Mouse (Mus musculus) skeletal muscle tissue, adult 2 months (tissue): ENCODE results near the gene Ttc21b.
"Not testable (repeated sequence)": the region's sequence is repeated elsewhere in the genome, so short reads cannot be mapped to it uniquely, and the experiment has no call there.

ENCODE experiments used
- DNase-seq: peaks from one replicate; pipeline ENCODE4 v3.0.0-alpha.2; 2012; ENCODE audit warnings: low read depth, low spot score

Ttc21b gene

GRCm38 (mm10) chr2:66256220-66257131, at the start of gene Ttc21b:
Gene Ttc21b (minus strand): TSS chr2:66256617.
- peak; percentile 79 for DNase-seq

- no peak for DNase-seq
Measured at GRCm38 (mm10) chr2:66272551-66272950, 16.1 kb upstream of the Ttc21b start.

DNA sequence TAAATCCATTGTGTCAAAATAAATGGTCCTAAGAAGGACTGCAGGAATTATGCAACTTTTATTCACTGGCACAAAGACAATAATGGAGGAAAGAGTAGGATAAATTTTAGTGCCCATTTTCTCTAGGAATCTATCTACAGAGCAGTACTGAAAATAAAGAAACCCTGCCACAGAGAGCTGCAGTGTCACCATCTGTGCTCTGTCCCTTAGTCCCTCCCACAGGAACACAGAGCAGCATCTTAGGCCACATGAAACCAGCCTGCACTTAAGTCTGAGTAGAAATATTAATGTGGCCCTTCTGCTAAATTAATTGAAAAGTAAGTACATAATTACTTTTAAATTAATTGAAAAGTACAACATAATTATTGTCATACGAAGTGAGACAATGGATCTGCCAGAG, 12.4 kb downstream of the Ttc21b start:
- DNase-seq: no peak

DNA sequence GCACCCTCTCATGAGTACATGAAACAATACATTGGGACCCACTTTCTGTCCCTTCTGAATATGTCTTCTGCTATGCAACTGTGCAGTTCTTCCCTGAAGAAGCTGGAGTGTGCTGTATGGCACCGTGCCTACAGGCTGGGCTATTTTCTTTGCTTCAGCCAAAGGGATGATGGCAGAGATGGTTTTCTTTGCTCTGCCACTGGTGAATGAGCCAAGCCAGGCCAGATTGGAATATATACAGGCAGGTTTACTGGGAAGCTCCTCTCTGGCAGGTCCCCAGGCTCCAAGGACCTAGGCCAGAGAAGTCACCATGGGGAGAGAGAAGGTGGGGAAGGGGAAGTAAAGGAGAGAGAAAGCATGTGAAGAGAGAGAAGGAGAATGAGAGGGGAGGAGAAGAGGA, 16.1 kb downstream of the Ttc21b start:
- no peak for DNase-seq

DNA sequence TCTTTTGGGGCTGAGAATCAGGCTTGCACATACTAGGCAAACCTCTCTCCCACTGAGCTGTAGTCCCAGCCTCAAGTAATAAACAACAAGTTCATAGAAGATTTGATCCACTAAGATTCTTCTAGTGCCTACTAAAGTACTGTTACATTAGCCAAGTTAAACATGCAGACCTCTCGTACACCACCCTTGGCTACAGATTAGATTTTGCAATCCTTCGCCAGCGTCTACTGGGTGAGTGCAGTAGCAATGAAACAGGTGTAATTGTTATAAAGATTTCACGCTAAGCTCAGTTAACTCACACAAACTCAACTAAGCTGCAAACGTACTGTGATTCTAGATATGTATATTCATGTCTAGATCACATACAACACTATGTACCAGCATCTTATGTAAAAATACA, 17.5 kb downstream of the Ttc21b start:
- DNase-seq: no peak

- DNase-seq: no peak
Measured at GRCm38 (mm10) chr2:66220954-66221353, 35.5 kb downstream of the Ttc21b start.

DNA sequence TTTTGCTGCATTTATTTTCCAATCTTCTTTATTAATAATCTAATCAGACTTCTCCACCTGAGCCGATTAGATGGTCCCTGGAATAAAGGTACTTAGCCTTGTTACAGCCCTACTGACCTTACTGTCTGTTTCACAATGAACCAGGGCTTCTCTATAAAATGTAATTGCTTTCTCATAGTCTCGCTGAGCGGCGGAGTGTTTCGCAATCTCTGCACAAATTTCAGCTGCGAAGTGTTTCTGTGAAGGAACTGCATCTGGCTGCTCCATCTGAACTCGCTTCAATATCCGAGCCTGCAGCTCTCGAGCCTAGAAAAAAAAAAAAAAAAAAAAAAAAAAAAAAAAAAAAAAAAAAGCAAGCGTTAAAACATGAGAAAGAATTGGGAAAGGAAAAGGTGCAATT, 46.5 kb downstream of the Ttc21b start:
- no peak for DNase-seq

DNA sequence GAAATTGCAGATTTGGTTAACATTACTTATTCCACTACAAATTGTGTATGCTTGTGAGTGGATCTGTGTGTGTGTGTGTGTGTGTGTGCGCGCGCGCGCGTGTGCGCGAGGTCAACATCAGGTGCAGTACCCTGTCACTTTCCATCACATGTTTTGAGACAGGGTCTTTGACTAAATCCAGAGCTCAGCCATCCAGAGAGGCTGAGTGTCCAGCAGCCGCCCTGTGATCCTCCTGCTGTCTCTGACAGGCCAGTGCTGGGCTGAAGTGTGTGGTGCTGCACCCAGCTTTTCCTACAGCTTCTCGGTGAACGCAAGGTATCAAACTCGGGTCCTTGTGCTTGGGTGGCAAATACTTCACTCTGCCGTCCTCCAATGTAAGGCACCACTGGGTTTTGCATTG, 47.1 kb downstream of the Ttc21b start:
- DNase-seq: no peak

- DNase-seq: no peak
Measured at GRCm38 (mm10) chr2:66206796-66207195, 49.6 kb downstream of the Ttc21b start.

DNA sequence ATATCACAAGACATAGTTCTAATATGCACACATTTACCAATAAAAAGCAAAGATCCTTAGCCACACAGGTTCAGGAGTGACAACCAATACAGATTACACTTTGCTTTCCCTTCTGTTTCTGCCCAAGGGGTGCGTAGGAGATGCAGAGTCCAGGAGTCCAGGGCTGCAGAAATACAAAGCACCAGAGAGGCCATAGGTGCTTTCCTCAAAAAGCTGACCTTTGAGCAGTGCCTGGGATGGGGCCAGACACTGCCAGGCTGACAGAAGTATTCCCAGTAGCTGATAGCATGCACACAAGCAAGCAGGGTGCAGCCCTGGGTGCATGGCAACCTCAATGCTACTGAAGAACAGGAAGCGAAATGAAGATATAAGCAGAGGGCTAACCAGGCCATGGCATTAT, 52.2 kb downstream of the Ttc21b start:
- DNase-seq: no peak

DNA sequence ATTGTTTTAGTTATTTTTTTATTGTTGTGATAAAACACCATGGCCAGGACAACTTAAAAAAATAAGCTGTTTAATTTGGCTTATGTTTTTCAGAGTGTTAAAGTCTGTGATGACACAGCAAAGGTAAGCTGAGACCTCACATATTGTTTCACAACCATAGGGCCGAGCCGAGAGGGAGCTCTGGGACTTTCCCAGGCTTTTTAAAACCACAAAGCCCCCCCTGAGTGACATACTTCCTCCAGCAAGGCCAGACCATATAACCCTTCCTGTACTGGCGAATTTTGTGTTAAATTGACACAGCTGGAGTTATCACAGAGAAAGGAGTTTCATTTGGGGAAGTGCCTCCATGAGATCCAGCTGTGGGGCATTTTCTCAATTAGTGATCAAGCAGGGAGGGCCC, 56.2 kb downstream of the Ttc21b start:
- no peak for DNase-seq

DNA sequence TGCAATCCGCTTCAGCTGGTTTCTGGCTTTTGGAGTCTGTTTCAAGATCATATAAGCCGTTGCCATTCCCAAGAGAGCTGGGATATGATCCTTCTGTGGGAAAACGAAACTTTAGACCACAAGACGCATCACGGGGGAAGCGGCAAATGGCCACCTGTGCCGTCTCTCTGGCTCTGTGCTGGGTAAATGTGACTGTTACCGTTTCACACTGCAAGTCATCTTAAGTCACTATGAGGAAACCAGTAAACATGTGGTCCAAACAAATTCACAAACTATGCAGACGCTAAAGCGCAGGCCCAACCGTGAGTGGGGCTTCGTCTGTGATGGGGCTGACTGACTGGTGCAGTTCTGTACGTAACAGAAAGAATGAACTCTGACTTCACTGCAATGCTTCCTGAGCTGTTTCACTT, 64.7 kb downstream of the Ttc21b start:
- DNase-seq: peak; percentile 24

GRCm38 (mm10) chr2:66190157-66190556, 66.3 kb downstream of the Ttc21b start:
- DNase-seq: no peak

DNA sequence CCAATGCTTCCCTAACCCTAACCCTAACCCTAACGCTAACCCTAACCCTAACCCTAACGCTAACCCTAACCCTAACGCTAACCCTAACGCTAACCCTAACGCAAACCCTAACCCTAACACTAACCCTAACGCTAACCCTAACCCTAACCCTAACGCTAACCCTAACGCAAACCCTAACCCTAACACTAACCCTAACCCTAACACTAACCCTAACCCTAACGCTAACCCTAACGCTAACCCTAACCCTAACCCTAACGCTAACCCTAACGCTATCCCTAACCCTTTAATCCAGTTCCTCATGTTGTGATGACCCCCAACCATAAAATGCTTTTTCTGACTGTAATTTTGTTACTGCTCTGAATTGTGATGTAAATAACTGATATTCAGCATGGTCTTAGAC, 67.2 kb downstream of the Ttc21b start:
- DNase-seq: not testable (repeated sequence)

DNA sequence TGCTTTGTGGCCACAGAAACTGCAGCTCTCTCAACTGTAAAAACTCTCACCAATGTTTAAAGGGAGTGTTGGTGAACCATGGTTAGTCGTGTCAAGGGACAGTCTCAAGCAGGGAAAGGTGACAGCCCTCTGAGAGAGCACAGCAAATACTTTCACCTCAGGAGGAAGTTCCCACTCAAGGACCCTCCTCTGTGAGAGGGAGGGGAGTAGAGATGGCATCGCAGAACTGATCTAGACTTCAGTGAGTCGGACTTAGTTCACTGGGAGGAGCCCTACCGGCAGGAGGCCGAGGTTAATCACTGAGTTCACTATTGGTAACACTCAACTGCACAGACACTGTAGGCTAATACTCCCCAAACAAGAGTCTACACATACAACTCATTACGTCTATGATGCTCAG, 68.9 kb downstream of the Ttc21b start:
- DNase-seq: no peak

- no peak for DNase-seq
Measured at GRCm38 (mm10) chr2:66184431-66185164, 71.8 kb downstream of the Ttc21b start.

- DNase-seq: peak; percentile 30
Measured at GRCm38 (mm10) chr2:66180293-66180692, 76.1 kb downstream of the Ttc21b start.

- peak; percentile 8 for DNase-seq
Measured at GRCm38 (mm10) chr2:66179782-66180181, 76.6 kb downstream of the Ttc21b start.

DNA sequence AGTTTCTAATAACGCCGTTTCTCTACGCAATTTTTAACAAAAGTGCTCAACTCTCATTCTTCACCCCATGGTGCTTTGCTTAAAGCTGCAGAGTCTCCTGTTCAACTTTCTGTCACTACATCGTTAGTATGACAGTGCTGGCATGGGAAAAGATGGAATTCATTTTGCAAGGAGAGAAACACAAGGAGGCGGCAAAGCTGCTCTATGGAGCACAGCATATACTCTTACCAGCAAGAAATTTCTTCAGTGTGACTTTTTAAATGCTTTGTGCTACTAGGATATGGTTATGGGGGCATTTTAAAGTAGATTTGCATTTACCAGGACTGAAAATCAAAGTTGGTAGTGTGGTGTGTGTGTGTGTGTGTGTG, 77.6 kb downstream of the Ttc21b start:
- DNase-seq: no peak

DNA sequence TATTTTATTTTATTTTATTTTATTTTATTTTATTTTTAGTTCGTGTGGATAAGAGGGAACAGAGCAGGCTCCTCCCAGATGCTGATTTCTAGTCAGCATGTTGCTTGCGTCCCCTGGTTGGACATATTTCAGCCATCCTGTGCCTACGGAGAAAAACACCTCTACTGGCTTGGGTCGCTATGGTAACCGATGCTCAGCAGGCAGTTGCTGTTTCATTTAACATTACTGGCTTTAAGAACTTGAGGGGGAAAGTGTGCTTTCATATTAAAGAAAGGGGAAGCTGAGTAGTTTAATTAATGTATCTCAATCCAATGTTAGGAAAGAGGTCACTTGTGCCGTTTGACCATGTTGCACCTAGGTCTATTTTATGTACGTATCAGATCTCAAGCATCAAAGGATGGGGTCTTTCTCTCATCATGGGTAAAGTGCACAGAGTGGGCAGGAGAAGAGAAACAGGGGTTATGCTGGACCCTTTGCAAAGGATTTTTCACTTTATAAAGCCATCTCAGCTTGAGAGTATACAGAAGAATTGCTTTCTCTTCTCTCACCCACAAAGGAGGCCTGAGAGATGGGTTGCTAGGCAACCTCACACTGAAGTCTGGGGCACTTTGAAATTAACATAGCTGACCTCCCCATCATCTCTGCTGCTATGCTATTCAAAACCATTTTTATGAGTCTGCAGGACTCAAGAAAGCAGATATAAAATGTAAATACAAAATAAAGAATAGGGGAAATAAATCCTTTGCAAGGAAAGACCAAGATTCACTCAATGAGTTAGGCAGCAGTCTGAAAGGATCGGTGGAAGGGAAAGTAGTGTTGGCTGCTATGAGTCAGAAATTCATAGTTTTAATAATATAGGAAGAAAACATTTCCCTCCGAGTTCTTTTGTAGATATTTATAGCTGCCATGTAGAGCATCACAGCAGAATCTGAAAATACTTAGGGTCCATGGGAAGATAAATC, 78.2 kb downstream of the Ttc21b start:
- no peak for DNase-seq

DNA sequence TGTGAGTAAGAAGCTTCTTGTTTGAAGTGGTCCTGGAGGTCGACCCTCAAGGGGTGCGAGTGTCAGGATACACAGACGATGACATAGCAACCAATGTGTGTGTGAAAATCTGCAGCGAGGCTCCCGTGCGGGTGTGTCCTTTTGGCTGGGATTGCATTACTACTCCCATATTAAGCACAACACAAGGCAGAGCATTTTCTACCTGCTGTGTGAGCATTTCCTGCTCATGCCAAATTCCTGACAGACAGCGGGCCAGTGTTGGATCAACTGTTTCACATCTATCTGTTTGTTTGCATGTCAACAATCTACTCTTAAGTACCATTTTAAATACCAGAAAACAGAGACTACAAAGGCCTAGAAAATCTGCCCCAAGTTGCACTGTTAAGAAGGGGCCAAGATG, 79.4 kb downstream of the Ttc21b start:
- no peak for DNase-seq

- DNase-seq: no peak
Measured at GRCm38 (mm10) chr2:66173134-66173533, 83.3 kb downstream of the Ttc21b start.
